Mouse (Mus musculus) adrenal gland, adult 18-20 months (tissue): ENCODE measurements at regions not wholly inside any gene's neighbourhood (a gene's known extent, or its start where the extent isn't known, plus 50 kb on each side); places are given as distances from the start of the nearest gene placed in this dataset.
A peak's percentile ranks its signal among the peaks of the same experiment; 100 is the strongest.

ENCODE experiments used
- DNase-seq, 2 experiments: peaks; one replicate each; pipeline ENCODE4 v3.0.0; 2021 to 2022; ENCODE audit warnings: low spot score in 2 of 2

DNA sequence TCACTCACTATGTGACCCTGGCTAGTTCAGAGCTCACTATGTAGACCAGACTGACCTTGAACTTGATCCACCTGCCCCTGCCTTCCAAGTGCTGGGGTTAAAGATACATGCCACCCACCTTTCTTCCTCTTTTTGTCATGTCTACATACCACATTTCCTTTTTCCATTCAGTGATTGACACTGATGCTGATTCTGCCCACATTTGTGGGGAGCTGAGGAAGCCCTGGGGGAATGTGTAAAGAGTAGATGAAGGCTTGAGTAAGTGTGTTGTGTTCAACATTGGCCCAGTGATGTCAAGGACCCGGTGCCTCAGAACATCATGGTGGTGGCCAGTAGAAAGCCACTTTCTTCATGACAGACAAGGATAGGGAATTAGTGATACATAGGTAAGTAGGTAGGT is 201.3 kb downstream of the Rpap3 start:
- DNase-seq = no peak

DNA sequence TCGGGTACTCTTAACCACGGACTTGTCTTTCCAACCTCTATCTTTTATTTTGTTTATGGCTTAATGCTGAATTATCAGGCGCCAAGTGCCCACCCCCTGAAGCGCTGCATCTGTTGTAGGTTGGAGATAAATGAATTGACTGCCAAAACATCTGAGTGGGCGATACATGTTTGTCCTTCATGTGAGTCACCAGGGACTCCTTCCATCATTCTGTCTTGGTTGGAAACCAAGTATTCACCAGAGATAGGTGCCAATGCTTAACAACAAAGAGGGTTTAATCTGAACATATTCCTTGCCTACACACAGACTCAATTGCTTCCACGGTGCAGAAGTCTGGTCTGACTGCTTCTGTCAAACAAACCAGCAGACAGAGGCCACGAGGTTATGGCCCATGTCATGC is 203.6 kb downstream of the Rpap3 start:
- DNase-seq = no peak

DNA sequence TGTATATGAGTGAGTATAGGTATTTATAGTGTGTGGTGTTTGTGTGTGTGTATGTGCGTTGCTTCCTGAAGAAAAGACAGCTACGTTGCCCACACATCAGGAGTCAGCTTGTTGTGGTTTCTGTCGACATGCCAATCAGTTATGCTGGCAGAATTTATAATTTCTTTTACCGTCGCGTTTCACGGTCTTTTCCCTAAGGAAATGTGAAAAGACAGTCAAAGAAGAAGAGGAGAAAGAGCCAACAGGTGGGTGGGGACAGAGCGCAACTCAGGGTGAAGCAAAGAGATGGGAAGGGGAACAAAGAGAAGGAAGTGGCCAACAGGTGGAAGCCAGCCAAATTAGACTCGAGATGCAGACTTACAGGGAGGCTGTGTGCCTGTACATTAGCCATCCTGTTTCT is 204.2 kb downstream of the Rpap3 start:
- DNase-seq = no peak

DNA sequence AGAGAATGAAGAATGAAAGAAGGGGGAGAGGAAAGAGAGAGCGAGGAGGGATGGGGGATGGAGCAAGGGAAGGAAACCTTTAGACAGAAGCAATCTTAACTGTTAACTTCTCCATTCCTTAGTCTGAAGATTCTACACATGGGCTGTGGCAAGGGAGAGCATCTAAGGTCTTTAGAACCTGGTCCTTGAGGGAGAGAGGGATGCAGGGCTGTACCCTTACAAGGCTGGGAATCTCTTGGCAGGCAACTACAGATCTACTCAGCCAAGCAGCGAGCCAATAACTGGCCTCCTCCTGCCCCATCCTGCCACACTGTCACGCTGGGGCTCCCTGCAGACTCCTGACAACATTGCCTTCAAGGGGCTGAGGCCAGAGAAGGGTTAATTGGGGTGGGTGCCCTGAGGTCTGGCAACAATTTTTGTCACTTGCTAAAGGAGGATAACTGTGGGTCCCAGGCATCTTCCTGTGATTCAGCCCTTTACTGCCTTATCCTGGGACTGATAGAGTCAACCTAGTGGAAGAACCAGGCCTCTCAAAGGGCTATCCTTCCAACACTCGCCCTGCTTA is 205.7 kb downstream of the Rpap3 start:
- DNase-seq = no peak

DNA sequence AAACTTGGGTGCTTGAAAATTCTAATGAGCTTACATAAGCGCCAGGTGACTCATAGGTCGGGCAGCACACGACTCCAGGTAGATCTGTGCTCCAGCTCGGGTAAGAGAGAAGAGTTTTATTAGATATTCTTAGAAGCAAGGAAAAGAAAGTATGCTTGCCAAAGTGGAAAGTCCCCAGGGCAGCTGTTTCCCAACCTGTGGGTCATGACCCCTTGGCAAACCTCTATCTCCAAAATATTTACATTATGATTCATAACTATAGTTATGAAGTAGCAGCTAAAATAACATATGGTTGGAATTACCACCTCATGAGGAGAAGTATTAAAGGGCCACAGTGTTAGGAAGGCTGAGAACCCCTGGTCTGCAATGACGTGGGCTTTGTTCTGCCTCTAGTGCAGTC is 206.4 kb downstream of the Rpap3 start:
- no peak for DNase-seq

DNA sequence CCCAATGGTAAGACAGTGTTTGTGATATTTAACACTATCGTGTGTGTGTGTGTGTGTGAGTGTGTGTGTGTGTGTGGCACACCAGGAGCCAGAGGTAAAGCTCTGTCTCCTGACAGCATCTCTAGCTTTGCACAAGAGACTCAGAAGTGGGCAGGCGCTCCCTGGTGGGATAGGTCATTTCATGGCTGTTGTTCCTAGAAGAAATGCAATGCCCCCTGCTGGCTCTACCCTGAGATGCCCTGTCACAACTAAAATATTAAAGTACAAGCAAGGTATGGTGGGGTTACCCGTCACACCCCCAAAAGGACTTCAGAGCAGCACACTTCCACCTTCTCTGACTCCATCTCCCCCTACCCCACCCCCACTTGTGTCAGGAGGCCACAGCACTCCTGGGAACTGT is 207.2 kb downstream of the Rpap3 start:
- no peak for DNase-seq

DNA sequence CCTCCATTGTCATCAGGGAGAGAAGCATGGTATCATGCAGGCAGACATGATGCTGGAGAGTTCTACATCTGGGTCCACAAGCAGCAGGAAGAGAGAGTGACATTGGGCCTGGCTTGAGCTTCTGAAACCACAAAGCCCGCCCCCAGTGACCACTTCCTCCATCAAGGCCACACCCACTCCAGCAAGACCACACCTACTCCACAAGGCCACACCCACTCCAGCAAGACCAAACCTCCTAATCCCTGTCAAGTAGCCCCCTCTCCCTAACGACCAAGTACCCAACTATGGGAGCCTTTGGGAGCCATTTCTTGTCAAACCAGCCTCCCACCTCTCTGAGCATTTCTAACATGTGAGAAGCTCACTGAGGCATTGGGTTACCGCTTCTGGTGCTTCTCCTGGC is 209.6 kb downstream of the Rpap3 start:
- no peak for DNase-seq

DNA sequence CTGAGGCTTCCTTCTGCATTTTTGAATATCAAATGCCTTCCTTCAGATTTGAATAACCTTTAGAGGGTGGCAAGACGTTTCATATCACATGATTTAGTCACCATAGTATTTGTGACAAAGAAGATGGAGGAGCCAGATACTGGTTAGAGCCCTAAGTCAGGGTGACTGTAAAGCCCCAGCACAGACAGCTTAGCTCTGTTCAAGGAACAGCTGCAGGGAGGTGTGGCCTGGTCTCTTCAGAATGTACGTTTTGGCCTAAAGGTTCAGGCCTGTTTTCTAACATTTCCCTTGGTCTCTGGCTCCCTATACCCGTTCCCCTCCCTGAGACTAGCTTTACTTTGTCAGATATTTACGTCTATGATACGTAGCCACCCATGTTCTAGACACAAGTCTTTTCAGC is 212.3 kb downstream of the Rpap3 start:
- no peak for DNase-seq

DNA sequence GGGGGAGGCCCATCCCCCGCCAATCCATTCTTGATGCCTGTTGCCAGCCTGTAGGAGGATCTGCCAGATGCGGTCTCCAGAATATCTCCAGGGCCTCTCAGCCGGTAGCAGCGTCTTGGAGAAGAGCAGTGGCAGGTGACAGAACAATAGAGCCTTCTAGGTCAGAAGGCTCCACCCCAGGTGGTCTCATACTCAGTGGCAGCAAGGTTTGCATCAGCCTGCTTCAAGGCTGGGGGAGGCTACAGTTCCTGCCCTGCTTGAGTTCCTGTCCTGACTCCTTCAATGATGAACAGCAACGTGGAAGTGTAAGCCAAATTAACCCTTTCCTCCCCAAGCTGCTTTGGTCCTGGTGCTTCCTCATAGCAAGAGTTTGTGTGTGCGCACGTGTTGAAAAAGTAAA is 213.8 kb downstream of the Rpap3 start:
- no peak for DNase-seq

DNA sequence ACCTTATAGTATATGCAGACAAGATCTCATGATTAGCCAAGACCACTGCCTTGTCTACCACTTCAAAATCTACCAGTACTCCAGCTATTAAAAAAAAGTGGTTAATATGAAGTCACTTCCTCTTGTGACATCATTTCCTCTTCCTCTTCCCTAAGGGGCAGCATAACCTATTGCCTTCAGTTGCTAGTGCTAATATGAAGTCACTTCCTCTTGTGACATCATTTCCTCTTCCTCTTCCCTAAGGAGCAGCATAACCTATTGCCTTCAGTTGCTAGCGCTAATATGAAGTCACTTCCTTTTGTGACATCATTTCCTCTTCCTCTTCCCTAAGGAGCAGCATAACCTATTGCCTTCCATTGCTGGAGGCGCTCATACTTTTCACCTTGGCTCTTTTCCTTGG is 218.2 kb downstream of the Rpap3 start:
- no peak for DNase-seq

DNA sequence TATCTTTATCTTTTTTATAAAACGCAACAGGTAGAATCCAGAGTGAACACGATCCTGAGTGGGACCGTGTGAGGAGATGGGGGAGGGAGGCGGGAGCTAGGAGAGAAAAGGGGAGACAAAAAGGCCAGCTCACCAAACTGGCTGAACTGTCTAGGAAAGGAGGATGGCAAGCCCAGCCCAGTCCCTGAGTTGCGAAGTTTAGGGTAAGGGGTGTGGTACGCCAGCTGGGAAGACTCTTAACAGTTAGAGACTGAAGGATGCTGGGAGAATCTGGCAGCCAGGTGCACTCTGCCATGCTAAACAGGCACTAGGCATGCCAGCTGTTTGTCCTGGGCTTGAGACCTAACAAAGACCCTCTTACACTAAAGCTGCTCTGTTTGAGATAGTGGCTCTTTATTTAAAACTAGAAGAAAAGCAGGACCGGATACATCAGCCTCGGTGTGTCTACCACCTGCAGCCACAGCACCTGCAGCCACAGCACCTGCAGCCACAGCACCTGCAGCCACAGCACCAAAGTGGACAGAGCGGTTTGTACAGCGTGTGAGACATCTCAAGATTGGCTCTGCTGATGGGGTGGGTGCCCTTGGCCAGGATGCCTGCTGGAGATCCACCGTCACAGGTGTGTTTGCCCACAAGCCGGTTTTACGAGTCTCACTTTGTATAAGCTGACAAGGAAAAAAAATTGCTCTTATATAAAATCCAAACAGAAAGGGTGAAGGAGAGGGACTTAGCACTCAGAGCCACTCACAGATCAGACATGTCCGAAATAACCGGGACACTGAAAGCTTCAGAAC is 225.1 kb upstream of the Amigo2 start:
- no peak for DNase-seq

DNA sequence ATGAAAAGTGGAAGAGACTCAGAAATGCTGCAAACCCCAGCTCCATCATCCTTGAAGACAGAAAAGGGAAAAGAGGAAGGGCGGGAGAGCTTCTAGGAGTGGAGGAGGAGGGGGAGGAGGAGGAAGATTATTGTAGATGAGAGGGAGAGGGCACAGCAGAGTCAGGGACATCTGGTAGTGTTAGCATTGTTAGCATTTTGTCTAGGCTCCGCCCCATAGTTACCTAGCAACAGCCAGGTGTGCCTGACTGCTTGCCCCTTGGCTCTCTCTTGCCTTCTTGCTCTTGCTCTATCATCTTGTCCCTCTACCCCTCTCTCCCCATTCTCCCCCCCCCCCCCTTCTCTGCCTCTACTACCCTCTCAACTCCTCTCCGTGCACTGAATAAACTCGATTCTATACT is 224.4 kb upstream of the Amigo2 start:
- DNase-seq = no peak

DNA sequence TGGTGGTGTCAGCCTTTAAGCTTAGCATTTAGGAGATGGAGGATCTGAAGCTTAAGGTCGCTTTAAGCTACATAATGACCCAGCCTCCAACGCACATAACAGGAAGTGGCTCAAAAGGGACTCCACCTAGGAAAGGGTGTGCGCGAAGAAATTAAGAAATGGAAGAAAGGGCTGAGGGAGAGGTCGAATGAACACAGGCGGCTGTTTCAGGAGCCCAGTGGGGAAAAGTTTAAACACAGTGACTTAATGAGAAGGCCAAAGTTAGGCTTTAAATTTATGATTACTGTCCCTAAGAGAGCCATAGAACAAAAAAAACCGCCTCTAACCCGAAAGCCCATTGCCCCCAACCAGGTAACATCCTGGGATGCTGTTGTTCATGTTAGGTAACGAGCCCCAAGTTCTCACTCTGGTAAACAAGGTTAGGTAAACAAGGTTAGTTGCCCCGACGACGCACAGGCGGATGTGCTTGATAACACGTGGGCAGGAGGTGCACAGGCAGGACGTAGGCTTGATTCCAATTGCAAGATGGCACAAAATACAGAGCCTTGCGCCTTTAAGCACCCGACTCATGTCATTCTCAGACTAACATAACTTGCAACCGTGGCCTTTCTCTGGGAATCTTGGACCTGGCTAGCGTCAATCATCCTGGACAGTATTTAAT is 222.7 kb upstream of the Amigo2 start:
- no peak for DNase-seq

DNA sequence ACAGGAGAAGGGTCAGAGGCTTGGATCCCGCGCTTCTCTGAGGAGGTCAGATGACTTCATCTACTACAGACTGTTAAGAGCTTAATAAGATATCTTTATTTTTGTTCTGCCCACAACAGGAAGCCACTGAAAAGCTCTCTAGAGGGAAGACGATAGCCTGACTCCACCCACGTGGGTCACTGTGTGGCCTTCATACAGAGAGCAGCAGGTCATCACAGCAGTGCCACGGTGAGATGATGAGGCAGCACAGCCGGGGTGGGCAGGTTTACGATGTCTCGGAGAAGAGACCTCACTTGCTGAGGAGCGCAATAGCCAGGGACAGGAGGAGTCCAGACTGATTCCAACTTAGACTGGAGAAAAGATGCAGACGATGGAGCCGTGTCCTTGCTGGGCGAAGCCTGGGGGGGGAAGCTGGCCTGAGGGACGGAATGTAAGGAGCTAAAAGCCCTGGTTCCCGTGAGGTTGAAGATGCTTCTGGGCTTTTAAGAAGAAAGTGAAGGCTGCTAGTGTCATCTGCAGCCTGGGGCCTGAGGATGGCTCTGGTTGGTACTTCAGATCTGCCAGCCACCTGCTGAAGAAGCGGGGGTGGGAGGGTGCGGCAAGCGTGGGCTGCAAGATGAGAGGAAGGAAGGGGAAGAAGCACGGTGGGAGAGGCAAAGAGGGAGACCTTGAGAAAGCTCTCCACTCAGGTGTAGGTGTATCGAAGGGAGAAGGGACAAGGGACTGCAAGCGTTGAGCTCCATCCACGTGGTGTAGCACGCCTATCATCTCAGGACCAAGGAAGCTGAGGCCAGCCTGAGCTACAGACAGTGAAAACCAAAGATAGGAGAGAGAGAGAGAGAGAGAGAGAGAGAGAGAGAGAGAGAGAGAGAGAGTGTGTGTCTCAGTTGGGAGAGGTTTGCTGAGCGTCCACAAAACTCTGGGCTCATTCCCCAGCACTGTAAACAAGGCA is 221.9 kb upstream of the Amigo2 start:
- DNase-seq = no peak

DNA sequence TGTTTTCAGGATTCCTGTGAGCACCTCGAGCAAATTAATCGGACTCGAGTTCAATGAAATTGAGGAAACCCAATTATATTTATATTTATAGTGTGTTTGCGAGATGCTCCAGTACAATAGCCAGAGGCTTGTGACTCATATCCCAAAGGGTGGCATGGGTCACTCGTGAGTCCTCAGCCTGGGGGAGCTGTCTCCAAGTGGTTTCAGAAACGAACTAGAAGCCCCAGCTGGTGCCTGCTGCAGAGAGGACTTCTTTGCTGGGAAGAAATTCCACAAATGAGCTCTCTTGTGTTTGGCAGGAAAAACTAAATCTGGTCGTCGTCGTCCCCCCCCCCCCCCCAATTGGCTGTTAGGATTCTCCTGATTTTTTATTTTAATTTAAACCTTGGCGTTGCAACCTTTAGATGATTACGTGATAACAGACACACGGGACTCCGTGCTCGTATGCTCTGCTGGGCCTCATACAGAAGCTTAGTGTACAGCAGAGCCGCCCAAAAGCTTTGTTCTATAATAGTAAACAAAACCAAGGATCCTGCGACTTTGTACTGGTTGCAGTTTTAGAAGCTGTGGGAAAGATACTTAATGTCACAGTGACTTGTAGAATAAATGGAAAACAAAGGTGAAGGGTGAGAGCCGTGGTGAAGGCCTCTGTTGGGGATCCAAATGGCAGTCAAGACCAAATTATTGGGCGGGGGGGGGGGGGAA is 220.8 kb upstream of the Amigo2 start:
- no peak for DNase-seq

DNA sequence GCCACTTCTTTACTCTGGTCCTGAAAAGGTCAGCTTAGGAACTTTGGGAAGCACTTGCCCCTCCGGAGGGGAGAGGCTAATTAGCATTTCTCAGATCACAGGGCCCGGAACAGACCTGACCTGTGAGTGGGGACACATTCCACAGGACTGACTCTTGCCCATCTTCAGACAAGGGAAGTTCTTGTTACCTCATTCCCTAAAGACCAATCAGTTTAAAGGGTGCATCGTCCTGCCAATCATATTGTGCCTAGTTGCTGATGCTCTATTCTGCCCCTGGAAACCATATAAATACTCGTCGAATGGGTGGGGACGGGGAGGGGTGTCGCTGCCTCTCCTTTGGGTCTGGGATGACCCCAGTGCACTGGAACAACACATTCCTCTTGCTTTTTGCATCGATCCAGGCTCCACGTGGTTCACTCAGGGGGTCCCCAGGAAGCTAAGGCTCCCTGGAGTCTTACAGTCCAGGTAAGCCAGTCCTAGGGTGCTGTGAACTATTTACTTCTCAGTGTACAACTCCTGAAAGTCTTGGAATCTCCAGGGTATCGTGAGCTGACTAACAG is 219.9 kb upstream of the Amigo2 start:
- DNase-seq = no peak

DNA sequence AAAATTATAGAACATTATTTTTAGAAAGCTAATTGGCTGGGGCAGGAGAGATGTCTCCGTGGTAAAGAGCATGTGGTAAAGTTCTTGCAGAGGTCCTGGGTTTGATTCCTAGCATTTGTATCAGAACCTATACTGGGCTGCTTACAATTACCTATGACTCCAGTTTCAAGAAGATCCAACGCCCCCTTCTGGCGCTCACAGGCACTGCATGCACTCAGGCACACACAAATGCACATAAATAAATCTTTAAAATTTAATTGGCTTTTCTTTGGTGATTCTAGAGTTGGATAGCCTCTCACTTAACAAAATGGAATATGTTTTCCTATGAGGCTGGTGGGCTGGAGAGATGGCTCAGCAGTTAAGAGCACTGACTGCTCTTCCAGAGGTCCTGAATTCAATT is 219.0 kb upstream of the Amigo2 start:
- no peak for DNase-seq

DNA sequence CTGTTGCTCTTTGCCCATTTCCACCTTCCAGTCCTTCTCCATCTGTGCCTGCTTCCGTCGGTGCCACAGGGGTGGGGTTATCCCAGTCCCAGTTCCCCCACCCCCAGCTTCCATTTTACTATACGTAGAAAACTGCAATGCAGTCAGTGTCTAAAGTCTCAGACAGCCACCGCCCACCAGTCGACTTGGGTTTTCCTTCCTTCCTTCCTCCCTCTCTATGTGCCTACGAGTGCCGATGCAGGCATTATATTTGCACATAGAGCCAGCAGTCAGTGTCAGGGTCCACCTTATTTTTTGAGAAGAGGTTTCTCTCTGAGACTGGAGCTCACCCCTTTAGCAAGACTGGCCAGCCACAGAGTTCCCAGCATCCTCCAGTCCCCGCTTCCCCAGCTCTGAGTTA is 218.3 kb upstream of the Amigo2 start:
- no peak for DNase-seq

DNA sequence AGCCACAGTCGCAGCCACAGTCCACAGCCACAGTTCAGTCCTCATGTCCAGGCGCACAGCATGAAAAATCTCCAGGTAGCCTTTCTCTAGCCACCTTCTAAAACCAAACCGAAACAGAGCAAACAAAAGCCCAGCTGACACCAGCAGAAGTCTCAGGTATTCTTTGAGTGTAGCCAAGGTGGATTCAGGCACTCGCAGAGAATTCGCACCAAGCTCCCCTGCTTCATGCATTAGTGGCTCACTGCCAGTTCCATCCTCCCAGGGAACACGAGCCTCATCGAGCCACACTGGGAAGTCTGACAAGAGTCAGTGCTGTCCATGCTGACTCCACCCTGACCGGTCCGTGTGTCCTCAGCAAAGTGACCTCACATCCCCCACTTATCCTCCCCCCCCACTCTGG is 217.7 kb upstream of the Amigo2 start:
- DNase-seq = no peak

DNA sequence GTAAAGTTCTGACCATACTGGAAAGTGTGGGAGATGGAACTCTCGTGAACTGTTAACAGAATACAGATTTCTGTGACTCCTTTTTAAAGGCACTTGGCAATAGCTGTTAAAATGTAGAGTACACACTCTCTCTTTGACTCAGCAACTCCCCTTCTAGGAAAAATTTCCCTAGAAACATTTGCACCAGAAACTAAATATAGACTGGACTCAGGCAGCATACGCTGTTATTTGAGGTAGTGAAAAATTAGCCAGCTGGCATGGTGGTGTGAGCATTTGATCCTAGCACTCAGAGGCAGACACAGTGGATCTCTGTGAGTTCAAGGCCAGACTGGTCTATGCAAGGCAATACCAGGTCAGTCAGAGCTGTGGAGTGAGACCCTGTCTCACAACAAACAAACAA is 215.5 kb upstream of the Amigo2 start:
- no peak for DNase-seq

DNA sequence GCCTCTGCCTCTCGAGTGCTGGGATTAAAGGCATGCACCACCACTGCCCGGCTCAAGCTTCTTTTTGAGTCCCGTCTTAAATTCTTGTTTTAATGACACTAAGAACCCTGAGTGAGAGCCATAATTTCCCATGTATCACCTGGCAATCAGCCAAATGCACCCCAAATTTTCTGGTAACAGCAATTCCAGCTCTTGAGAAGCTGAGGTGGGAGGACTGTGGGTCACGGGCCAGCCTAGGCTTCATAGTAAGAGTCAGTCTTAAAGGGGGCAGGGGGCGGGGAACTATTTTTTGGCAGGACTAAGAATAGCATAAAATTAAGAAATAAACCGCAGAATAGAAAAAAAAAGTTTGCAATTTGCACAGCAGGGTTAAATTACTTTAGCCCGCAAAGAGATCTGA is 214.9 kb upstream of the Amigo2 start:
- DNase-seq = peak in 1 of 2 experiments; percentile 10
